Mouse (Mus musculus): Measurements from ENCODE around the gene Tulp2. TPM values are rescaled to one million over a fixed set of nuclear protein-coding genes. Genes with fewer than 3 reads are reported as not detected.

Tulp2 gene
- total and polyA plus RNA-seq, 3 experiments, result 1.1 to 1.2 TPM; not detected in 1

DNA sequence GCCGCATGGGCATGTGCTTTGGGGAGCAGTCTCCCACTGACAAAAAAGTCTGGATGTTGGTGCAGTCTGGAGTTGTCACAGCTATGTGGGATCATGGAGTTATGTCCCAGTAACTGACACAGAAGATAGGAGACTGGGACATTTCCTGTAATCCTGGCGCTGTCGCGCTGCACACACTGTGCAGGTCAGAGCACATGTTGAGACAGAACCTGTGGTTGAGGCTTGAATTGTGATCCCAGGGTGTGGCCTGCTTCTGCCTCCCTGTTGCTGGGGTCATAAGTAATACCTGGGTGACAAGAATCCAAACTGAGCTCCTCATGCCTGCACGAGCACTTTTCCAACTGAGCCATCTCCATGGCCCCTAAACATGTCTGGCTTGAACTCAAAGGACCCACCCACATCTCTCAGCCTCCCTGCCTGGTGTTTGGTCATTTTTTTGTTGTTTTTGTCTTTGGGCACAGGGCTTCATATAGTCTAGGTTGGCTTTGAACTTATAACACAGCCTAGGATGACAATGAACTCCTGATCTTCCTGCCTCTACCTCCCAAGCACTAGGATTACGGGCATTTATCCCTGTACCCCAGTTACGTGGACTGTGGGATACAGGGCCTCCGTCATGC, 10.7 kb downstream of the Tulp2 start:
- TF ChIP-seq CHD1 (IDR thresholded peaks at IDR 0.05; ENCODE audit: low read depth, low read length), result no peak
- 0 out of 4 replicates have a peak, but pooled peaks of 1 of the 2 experiments have one; percentile 32 for TF ChIP-seq POLR2A (IDR thresholded peaks at IDR 0.05; ENCODE audit: control insufficient read depth in 1 of 2, insufficient read depth in 1 of 2, low read depth in 1 of 2, low read length in 2 of 2, poor library complexity in 1 of 2)
- no peak overlapping the region for H3K27ac ChIP-seq (ENCODE audit: control insufficient read depth, low read depth, low read length)
- no peak overlapping the region for H3K4me3 ChIP-seq (ENCODE audit: control insufficient read depth in 1 of 2, insufficient read depth in 1 of 2, low read depth in 2 of 2, low read length in 2 of 2)
- no peak for DNase-seq (ENCODE audit: low read depth, low spot score)
- H3K27me3 ChIP-seq (ENCODE audit: control insufficient read depth in 1 of 2, insufficient read depth in 2 of 2, low read length in 2 of 2), result no peaks in the 10 kb centered on the region
- H3K9ac ChIP-seq (ENCODE audit: control insufficient read depth, low read depth, low read length, poor library complexity, severe bottlenecking), result no peak overlapping the region
- no peaks in the 10 kb centered on the region for H3K79me2 ChIP-seq (ENCODE audit: control insufficient read depth, insufficient read depth, low read length, poor library complexity)
- no peaks in the 10 kb centered on the region for H3K9me3 ChIP-seq (replicated peaks; ENCODE audit: insufficient read depth, low read length)
- H3K36me3 ChIP-seq (ENCODE audit: control insufficient read depth in 1 of 2, insufficient read depth in 2 of 2, low read length in 2 of 2), result peaks cover 0 to 18% of the 10 kb centered on the region in 2 experiments; a peak in 3 of 4 replicates
- peaks cover 8 to 20% of the 10 kb centered on the region in 2 experiments for H3K4me1 ChIP-seq (ENCODE audit: control insufficient read depth in 1 of 2, insufficient read depth in 2 of 2, low read length in 2 of 2)

- Histone ChIP-seq H3K27me3 (ENCODE audit: control insufficient read depth in 1 of 2, insufficient read depth in 2 of 2, low read length in 2 of 2) (no peaks in the 10 kb centered on the region), H3K36me3 (ENCODE audit: control insufficient read depth in 1 of 2, insufficient read depth in 2 of 2, low read length in 2 of 2) (peaks cover 0 to 18% of the 10 kb centered on the region in 2 experiments; a peak in 3 of 4 replicates), H3K79me2 (ENCODE audit: control insufficient read depth, insufficient read depth, low read length, poor library complexity) (no peaks in the 10 kb centered on the region), H3K9ac (ENCODE audit: control insufficient read depth, low read depth, low read length, poor library complexity, severe bottlenecking) (no peak overlapping the region), H3K9me3 (replicated peaks; ENCODE audit: insufficient read depth, low read length) (no peaks in the 10 kb centered on the region), H3K4me3 (ENCODE audit: control insufficient read depth in 1 of 2, insufficient read depth in 1 of 2, low read depth in 2 of 2, low read length in 2 of 2) (no peak overlapping the region), H3K4me1 (ENCODE audit: control insufficient read depth in 1 of 2, insufficient read depth in 2 of 2, low read length in 2 of 2) (peaks cover 8 to 20% of the 10 kb centered on the region in 2 experiments), H3K27ac (ENCODE audit: control insufficient read depth, low read depth, low read length) (no peak overlapping the region)
- DNase-seq (ENCODE audit: low read depth, low spot score), result no peak
- TF ChIP-seq E2F4 (IDR thresholded peaks at IDR 0.05; ENCODE audit: borderline replicate concordance, low read depth, low read length) (no peak), RAD21 (IDR thresholded peaks at IDR 0.05; ENCODE audit: low read depth, low read length) (no peak), ZC3H11A (IDR thresholded peaks at IDR 0.05; ENCODE audit: low read depth, low read length) (no peak), MAZ (IDR thresholded peaks at IDR 0.05; ENCODE audit: low read depth, low read length) (no peak), MXI1 (IDR thresholded peaks at IDR 0.05; ENCODE audit: low read depth, low read length) (no peak), ZMIZ1 (IDR thresholded peaks at IDR 0.05; ENCODE audit: low read depth, low read length) (no peak), HCFC1 (IDR thresholded peaks at IDR 0.05; ENCODE audit: low read depth, low read length) (no peak)
These were observed 11.3 kb downstream of the Tulp2 start for GRCm38 (mm10) chr7:45492951-45493350.

DNA sequence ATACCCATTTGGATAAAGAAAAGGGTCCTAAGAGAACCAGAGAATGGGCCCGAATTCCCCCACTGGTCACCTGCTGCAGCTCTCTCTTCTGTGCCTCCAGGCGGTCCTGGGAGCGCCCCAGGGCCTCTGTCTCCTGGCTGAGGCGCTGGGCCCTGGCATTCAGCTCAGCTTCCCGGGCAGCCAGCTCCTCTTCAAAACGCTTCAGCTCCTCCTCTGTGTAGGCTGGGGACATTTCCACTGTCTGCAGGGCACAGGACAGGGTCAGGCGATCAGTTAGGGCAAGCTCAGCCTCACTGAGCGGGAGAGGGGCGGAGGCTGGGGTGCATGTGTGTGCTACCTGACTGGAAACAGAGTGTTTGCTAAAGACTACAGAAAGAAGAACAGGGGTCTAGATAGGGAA, 12.9 kb downstream of the Tulp2 start:
- H3K4me1 ChIP-seq (ENCODE audit: control insufficient read depth in 1 of 2, insufficient read depth in 2 of 2, low read length in 2 of 2), result peaks cover 8 to 14% of the 10 kb centered on the region in 2 experiments
- peaks cover 2 to 14% of the 10 kb centered on the region in 2 experiments for H3K36me3 ChIP-seq (ENCODE audit: control insufficient read depth in 1 of 2, insufficient read depth in 2 of 2, low read length in 2 of 2)
- H3K9ac ChIP-seq (ENCODE audit: control insufficient read depth, low read depth, low read length, poor library complexity, severe bottlenecking), result no peak overlapping the region

More for the DNA sequence above, 12.9 kb downstream of the Tulp2 start:
- Histone ChIP-seq H3K4me3 (ENCODE audit: control insufficient read depth in 1 of 2, insufficient read depth in 1 of 2, low read depth in 2 of 2, low read length in 2 of 2) (no peak overlapping the region), H3K27me3 (ENCODE audit: control insufficient read depth in 1 of 2, insufficient read depth in 2 of 2, low read length in 2 of 2) (no peaks in the 10 kb centered on the region), H3K79me2 (ENCODE audit: control insufficient read depth, insufficient read depth, low read length, poor library complexity) (no peaks in the 10 kb centered on the region), H3K9me3 (replicated peaks; ENCODE audit: insufficient read depth, low read length) (no peaks in the 10 kb centered on the region), H3K27ac (ENCODE audit: control insufficient read depth, low read depth, low read length) (no peak overlapping the region)
- DNase-seq (ENCODE audit: low read depth, low spot score), result no peak
- TF ChIP-seq GATA1 (IDR thresholded peaks at IDR 0.05; ENCODE audit: low read depth, low read length) (no peak), USF1 (IDR thresholded peaks at IDR 0.05; ENCODE audit: low read depth, low read length) (no peak), ZNF384 (IDR thresholded peaks at IDR 0.05; ENCODE audit: low read depth, low read length) (no peak), EP300 (IDR thresholded peaks at IDR 0.05; ENCODE audit: low read depth in 1 of 2, low read length in 2 of 2) (no peak), CHD1 (IDR thresholded peaks at IDR 0.05; ENCODE audit: low read depth, low read length) (no peak), ZC3H11A (IDR thresholded peaks at IDR 0.05; ENCODE audit: low read depth, low read length) (no peak), MAFK (IDR thresholded peaks at IDR 0.05; ENCODE audit: borderline replicate concordance, low read depth, low read length) (no peak), BHLHE40 (IDR thresholded peaks at IDR 0.05; ENCODE audit: borderline replicate concordance, low read depth, low read length) (no peak), MEF2A (IDR thresholded peaks at IDR 0.05; ENCODE audit: extremely low read depth, insufficient replicate concordance, low read depth, low read length, poor library complexity, severe bottlenecking) (no peak), CTCF (IDR thresholded peaks at IDR 0.05 in 2 of 3, conservative IDR thresholded peaks at IDR 0.05 in 1 of 3; ENCODE audit: control insufficient read depth in 1 of 3, insufficient read depth in 1 of 3, low read depth in 2 of 3, low read length in 3 of 3, poor library complexity in 1 of 3, severe bottlenecking in 1 of 3) (no peak), MAX (IDR thresholded peaks at IDR 0.05; ENCODE audit: low read length) (no peak), RAD21 (IDR thresholded peaks at IDR 0.05; ENCODE audit: low read depth, low read length) (no peak), TCF12 (IDR thresholded peaks at IDR 0.05; ENCODE audit: low read depth, low read length) (no peak)

Measured in MEL (cell line).